Mouse (Mus musculus) midbrain, embryonic 16.5 days (tissue): Measurements from ENCODE around the gene Gm37419. TPM values are rescaled to one million over a fixed set of nuclear protein-coding genes. Genes with fewer than 3 reads are reported as not detected.

Experiments
- ATAC-seq: fragments of 200-750 bp; cut with Nextera tagmentation; 2 replicates; pipeline ENCODE4 v1.8.0; 2017; ENCODE audit warnings: moderate TSS enrichment
- H3K27ac ChIP-seq: fragments of 300-500 bp; sonication (generic); 2 replicates; pipeline ENCODE4 v1.5.1; 2014; ENCODE audit warnings: mild to moderate bottlenecking, low read length, mixed read lengths
- H3K27me3 ChIP-seq: fragments of 300-500 bp; sonication (generic); 2 replicates; pipeline ENCODE4 v1.6.1; 2014; ENCODE audit warnings: low read depth, low read length, mixed read lengths; ENCODE audit not compliant: control insufficient read depth, insufficient read depth
- H3K36me3 ChIP-seq: fragments of 300-500 bp; sonication (generic); 2 replicates; pipeline ENCODE4 v1.6.1; 2014; ENCODE audit warnings: mild to moderate bottlenecking, low read length, moderate library complexity, mixed read lengths; ENCODE audit not compliant: control insufficient read depth, insufficient read depth
- H3K4me1 ChIP-seq: fragments of 300-500 bp; sonication (generic); 2 replicates; pipeline ENCODE4 v1.6.1; 2014; ENCODE audit warnings: mild to moderate bottlenecking, low read length, mixed read lengths; ENCODE audit not compliant: control insufficient read depth, insufficient read depth
- H3K4me2 ChIP-seq: fragments of 300-500 bp; sonication (generic); 2 replicates; pipeline ENCODE4 v1.6.1; 2014; ENCODE audit warnings: mild to moderate bottlenecking, low read length, mixed read lengths
- H3K4me3 ChIP-seq: fragments of 300-500 bp; sonication (generic); 2 replicates; pipeline ENCODE4 v1.5.1; 2014; ENCODE audit warnings: low read depth, mild to moderate bottlenecking, low read length, moderate library complexity, mixed read lengths
- H3K9ac ChIP-seq: fragments of 300-500 bp; sonication (generic); 2 replicates; pipeline ENCODE4 v1.6.1; 2014; ENCODE audit warnings: low read depth, low read length, mixed read lengths
- H3K9me3 ChIP-seq: fragments of 300-500 bp; sonication (generic); replicated peaks from 2 replicates; pipeline ENCODE4 v1.6.1; 2014; ENCODE audit warnings: mild to moderate bottlenecking, low read length, mixed read lengths; ENCODE audit not compliant: control insufficient read depth, poor library complexity, severe bottlenecking
- WGBS: fragments of 180-500 bp; shearing (Covaris S2); extraction: QIAGEN DNeasy Blood & Tissue Kit; methylation state at CpG from one replicate; pipeline ENCODE4 v1.1.7; 2014; 5-methylcytosine and 5-hydroxymethylcytosine counted together
- polyA plus RNA-seq: library from polyadenylated mRNA; unstranded; fragments of >200 nt; fragmentation: Nextera tagmentation; extraction: Ambion mirVana; gene quantifications from 2 replicates; pipeline ENCODE4 v1.2.1, GENCODE M21; 2015

The Gm37419 gene
- polyA plus RNA-seq, 1 experiment from 2014 or later: not detected

GRCm38 (mm10) chr16:23973635-23974367 is 14.5 kb upstream of the Gm37419 start:
- Histone ChIP-seq H3K9ac (no peak overlapping the region), H3K4me3 (no peak overlapping the region), H3K27ac (no peak overlapping the region), H3K4me1 (no peaks in the 10 kb centered on the region), H3K27me3 (no peaks in the 10 kb centered on the region), H3K36me3 (no peaks in the 10 kb centered on the region), H3K9me3 (no peaks in the 10 kb centered on the region), H3K4me2 (no peak overlapping the region)
- ATAC-seq: no peak
- WGBS: 92% methylated on average over 9 of the region's 9 CpGs

- Histone ChIP-seq H3K4me2 (no peak overlapping the region), H3K9ac (no peak overlapping the region), H3K27me3 (peaks cover 18% of the 10 kb centered on the region), H3K27ac (no peak overlapping the region), H3K9me3 (no peaks in the 10 kb centered on the region), H3K4me3 (no peak overlapping the region), H3K4me1 (peaks cover 8% of the 10 kb centered on the region; the same call in 1 of the 2 replicates), H3K36me3 (no peaks in the 10 kb centered on the region)
- WGBS: 94% methylated on average over 2 of the region's 2 CpGs
- no peak for ATAC-seq
Observed at GRCm38 (mm10) chr16:23976196-23976595, 12.1 kb upstream of the Gm37419 start.

GRCm38 (mm10) chr16:23977732-23978131 is 10.6 kb upstream of the Gm37419 start:
- Histone ChIP-seq H3K36me3 (no peaks in the 10 kb centered on the region), H3K4me3 (no peak overlapping the region), H3K4me2 (no peak overlapping the region), H3K27me3 (peaks cover 18% of the 10 kb centered on the region), H3K27ac (no peak overlapping the region), H3K9me3 (no peaks in the 10 kb centered on the region), H3K9ac (no peak overlapping the region), H3K4me1 (peaks cover 17% of the 10 kb centered on the region)
- WGBS: 81% methylated on average over 3 of the region's 3 CpGs
- ATAC-seq: no peak

GRCm38 (mm10) chr16:23978495-23978894 is 9.8 kb upstream of the Gm37419 start:
- no peak overlapping the region for H3K4me3 ChIP-seq
- peaks cover 18% of the 10 kb centered on the region for H3K27me3 ChIP-seq
- no peak overlapping the region for H3K27ac ChIP-seq
- no peaks in the 10 kb centered on the region for H3K36me3 ChIP-seq
- no peaks in the 10 kb centered on the region for H3K9me3 ChIP-seq
- H3K4me1 ChIP-seq: peaks cover 23% of the 10 kb centered on the region
- 81% methylated on average over 4 of the region's 4 CpGs for WGBS
- H3K4me2 ChIP-seq: no peak overlapping the region
- no peak for ATAC-seq
- H3K9ac ChIP-seq: no peak overlapping the region

GRCm38 (mm10) chr16:23979446-23979845 is 8.8 kb upstream of the Gm37419 start:
- Histone ChIP-seq H3K27ac (no peak overlapping the region), H3K9ac (no peak overlapping the region), H3K4me1 (peaks cover 27% of the 10 kb centered on the region), H3K4me3 (no peak overlapping the region), H3K4me2 (no peak overlapping the region), H3K36me3 (no peaks in the 10 kb centered on the region), H3K27me3 (peaks cover 18% of the 10 kb centered on the region), H3K9me3 (no peaks in the 10 kb centered on the region)
- WGBS: 89% methylated on average over 9 of the region's 9 CpGs
- no peak for ATAC-seq

- peak overlapping the region; percentile 44 for H3K4me3 ChIP-seq
- no peaks in the 10 kb centered on the region for H3K9me3 ChIP-seq
- peaks cover 34% of the 10 kb centered on the region for H3K4me1 ChIP-seq
- H3K4me2 ChIP-seq: peak overlapping the region; percentile 93
- H3K9ac ChIP-seq: no peak overlapping the region; the same call in none of the 2 replicates
- 8% methylated on average over 11 of the region's 11 CpGs for WGBS
- H3K36me3 ChIP-seq: no peaks in the 10 kb centered on the region
- peaks cover 25% of the 10 kb centered on the region for H3K27me3 ChIP-seq
- ATAC-seq: no peak
- H3K27ac ChIP-seq: no peak overlapping the region
Observed at GRCm38 (mm10) chr16:23980201-23980870, 7.9 kb upstream of the Gm37419 start.

GRCm38 (mm10) chr16:23980991-23981720 is 7.1 kb upstream of the Gm37419 start:
- Histone ChIP-seq H3K9me3 (no peaks in the 10 kb centered on the region), H3K4me3 (peak overlapping the region; percentile 44), H3K9ac (peak overlapping the region; percentile 57), H3K27ac (no peak overlapping the region), H3K36me3 (no peaks in the 10 kb centered on the region), H3K27me3 (peaks cover 33% of the 10 kb centered on the region), H3K4me2 (peak overlapping the region; percentile 93), H3K4me1 (peaks cover 35% of the 10 kb centered on the region)
- WGBS: 1% methylated on average over 32 of the region's 32 CpGs
- ATAC-seq: no peak

- peaks cover 44% of the 10 kb centered on the region for H3K4me1 ChIP-seq
- H3K27me3 ChIP-seq: peaks cover 33% of the 10 kb centered on the region
- H3K4me3 ChIP-seq: peak overlapping the region; percentile 45
- ATAC-seq: peak; percentile 75
- no peaks in the 10 kb centered on the region for H3K9me3 ChIP-seq
- no peaks in the 10 kb centered on the region for H3K36me3 ChIP-seq
- H3K4me2 ChIP-seq: peak overlapping the region; percentile 93
- 1% methylated on average over 28 of the region's 28 CpGs for WGBS
- no peak overlapping the region for H3K27ac ChIP-seq
- peak overlapping the region; percentile 54; the same call in 1 of the 2 replicates for H3K9ac ChIP-seq
Observed at GRCm38 (mm10) chr16:23981925-23982851, 6.1 kb upstream of the Gm37419 start.
